In the genomic region with DNA sequence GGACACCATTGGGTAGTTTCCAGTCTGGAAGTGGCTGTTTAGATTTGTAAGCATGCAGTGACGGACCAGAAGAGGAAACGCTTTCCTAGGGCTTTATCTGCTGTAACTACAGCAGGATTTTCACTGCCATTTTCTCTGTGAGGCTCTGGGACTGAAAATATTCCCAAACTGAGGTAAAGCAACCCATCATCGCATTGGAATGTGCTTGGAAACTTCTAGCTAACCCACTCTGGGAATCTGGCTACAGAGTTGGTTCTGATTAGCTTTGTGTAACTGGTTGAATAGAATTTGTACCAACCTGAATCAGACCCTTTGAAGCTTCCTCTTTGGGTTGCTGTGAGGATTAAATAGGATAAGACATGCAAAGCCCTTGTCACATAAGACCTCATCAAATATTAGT, we compare ENCODE assay signal across 24 mouse cellular contexts.
"Had no signal": no experiment of that assay in that cellular context is flagged by ENCODE, and none has a peak within 500 bp of the region (broad histone marks: within the 10 kb centered on the region; RNA-seq: fewer than 3 reads in every experiment).

No protein-coding gene starts in this region.

- H3K27ac ChIP-seq: embryonic facial prominence, embryonic 10.5 days; embryonic facial prominence, embryonic 12.5 days; embryonic facial prominence, embryonic 13.5 days; forebrain, embryonic 12.5 days; forebrain, embryonic 13.5 days; forebrain, embryonic 15.5 days; gastrocnemius, adult 2 months; heart, adult 2 months; heart, embryonic 10.5 days had no signal

- DNase-seq: cerebellum, adult 9-10 months; cerebellum, postnatal 14 days; cerebellum, postnatal 25 days; cerebellum, postnatal 36 days; embryo, embryonic 11 days; forebrain, postnatal 0 days; gastrocnemius, adult 2 months; gastrocnemius, postnatal 10 days; gastrocnemius, postnatal 14 days; gastrocnemius, postnatal 25 days; gastrocnemius, postnatal 36 days; heart, adult 11 months; heart, adult 18-20 months; heart, adult 2 months had no signal

- H3K4me3 ChIP-seq: embryonic facial prominence, embryonic 10.5 days; embryonic facial prominence, embryonic 12.5 days; embryonic facial prominence, embryonic 13.5 days; embryonic facial prominence, embryonic 15.5 days; erythroblast, embryonic 14.5 days; forebrain, embryonic 10.5 days; forebrain, embryonic 12.5 days; forebrain, embryonic 13.5 days; forebrain, embryonic 15.5 days; gastrocnemius, adult 2 months; heart, adult 2 months; heart, embryonic 10.5 days had no signal
